Mouse (Mus musculus) cerebellum, adult 2 months (tissue): ENCODE results near the gene Tmem132b.

ENCODE experiments used
- CTCF ChIP-seq: fragments of 200-500 bp; IDR thresholded peaks from 2 replicates; pipeline ENCODE4 v1.5.1; 2011; ENCODE audit warnings: low read depth, mild to moderate bottlenecking, control low read depth, low read length, moderate library complexity, borderline replicate concordance; ENCODE audit not compliant: insufficient read depth
- POLR2A ChIP-seq: fragments of 200-500 bp; IDR thresholded peaks from 2 replicates; pipeline ENCODE4 v1.6.1; 2011; ENCODE audit warnings: low read length, control low read depth, borderline replicate concordance; ENCODE audit not compliant: insufficient read depth

GRCm38 (mm10) chr5:125534611-125535324 lies 3.2 kb downstream of the Tmem132b start:
- TF ChIP-seq CTCF (no peak), POLR2A (no peak)
